Mouse (Mus musculus): ENCODE results near the gene Fgfr2. TPM values are rescaled to one million over a fixed set of nuclear protein-coding genes. Genes with fewer than 3 reads are reported as not detected.

The Fgfr2 gene
- polyA plus RNA-seq, 1 experiment from 2014 or later = 33.9 TPM

- Histone ChIP-seq H3K9ac (no peak overlapping the region), H3K27ac (no peak overlapping the region), H3K4me1 (replicated peaks) (peaks cover 8% of the 10 kb centered on the region; the same call in 1 of the 2 replicates), H3K9me3 (no peaks in the 10 kb centered on the region), H3K4me2 (no peak overlapping the region), H3K36me3 (no peaks in the 10 kb centered on the region), H3K27me3 (peaks cover 31% of the 10 kb centered on the region; the same call in 1 of the 2 replicates), H3K4me3 (no peak overlapping the region)
- WGBS = 97% methylated on average over 4 of the region's 4 CpGs
- ATAC-seq (ENCODE audit: low FRiP score) = no peak
Measured at GRCm38 (mm10) chr7:132608316-132609020, 514.7 kb downstream of the Fgfr2 start.

- no peak overlapping the region for H3K4me2 ChIP-seq
- no peak overlapping the region for H3K9ac ChIP-seq
- H3K27me3 ChIP-seq = peaks cover 54% of the 10 kb centered on the region
- H3K27ac ChIP-seq = no peak overlapping the region
- H3K36me3 ChIP-seq = no peaks in the 10 kb centered on the region
- ATAC-seq (ENCODE audit: low FRiP score) = no peak
- WGBS = 67% methylated on average over 5 of the region's 5 CpGs
- no peaks in the 10 kb centered on the region for H3K9me3 ChIP-seq
- H3K4me1 ChIP-seq (replicated peaks) = peaks cover 7% of the 10 kb centered on the region
- no peak overlapping the region for H3K4me3 ChIP-seq
Measured at GRCm38 (mm10) chr7:132605689-132606088, 517.5 kb downstream of the Fgfr2 start.

GRCm38 (mm10) chr7:132604720-132605119, 518.4 kb downstream of the Fgfr2 start:
- no peak overlapping the region for H3K4me3 ChIP-seq
- no peak overlapping the region for H3K27ac ChIP-seq
- H3K9ac ChIP-seq = no peak overlapping the region
- H3K9me3 ChIP-seq = no peaks in the 10 kb centered on the region
- no peaks in the 10 kb centered on the region for H3K36me3 ChIP-seq
- 84% methylated on average over 4 of the region's 4 CpGs for WGBS
- peaks cover 64% of the 10 kb centered on the region for H3K27me3 ChIP-seq
- H3K4me2 ChIP-seq = no peak overlapping the region
- peaks cover 12% of the 10 kb centered on the region for H3K4me1 ChIP-seq (replicated peaks)
- no peak for ATAC-seq (ENCODE audit: low FRiP score)

GRCm38 (mm10) chr7:132600926-132601325, 522.2 kb downstream of the Fgfr2 start:
- 7% methylated on average over 8 of the region's 8 CpGs for WGBS
- H3K27me3 ChIP-seq = peaks cover 89% of the 10 kb centered on the region

GRCm38 (mm10) chr7:132600026-132600425, 523.1 kb downstream of the Fgfr2 start:
- Histone ChIP-seq H3K27me3 (peaks cover 94% of the 10 kb centered on the region), H3K4me3 (peak overlapping the region; percentile 39), H3K4me2 (peak overlapping the region; percentile 67), H3K9ac (0 out of 2 replicates have a peak overlapping the region, but pooled peaks have one; percentile 43), H3K9me3 (no peaks in the 10 kb centered on the region), H3K36me3 (no peaks in the 10 kb centered on the region), H3K27ac (no peak overlapping the region), H3K4me1 (replicated peaks) (peaks cover 43% of the 10 kb centered on the region)
- no peak for ATAC-seq (ENCODE audit: low FRiP score)
- 1% methylated on average over 9 of the region's 9 CpGs for WGBS

More at GRCm38 (mm10) chr7:132600926-132601325, 522.2 kb downstream of the Fgfr2 start:
- no peak for ATAC-seq (ENCODE audit: low FRiP score)
- Histone ChIP-seq H3K4me1 (replicated peaks) (peaks cover 43% of the 10 kb centered on the region), H3K4me3 (no peak overlapping the region), H3K27ac (no peak overlapping the region), H3K9ac (no peak overlapping the region), H3K9me3 (no peaks in the 10 kb centered on the region), H3K4me2 (no peak overlapping the region), H3K36me3 (no peaks in the 10 kb centered on the region)

GRCm38 (mm10) chr7:132599071-132599975, 523.8 kb downstream of the Fgfr2 start, which contains the start of gene Nkx1-2:
Gene Nkx1-2 (minus strand): TSS chr7:132599637.
- Histone ChIP-seq H3K9me3 (no peaks in the 10 kb centered on the region), H3K9ac (peak within 1 kb of the TSS; percentile 43; the same call in 1 of the 2 replicates), H3K27ac (no peak within 1 kb of the TSS), H3K4me1 (replicated peaks) (peaks cover 43% of the 10 kb centered on the region), H3K27me3 (peaks cover 87% of the 10 kb centered on the region), H3K36me3 (no peaks in the 10 kb centered on the region), H3K4me2 (peak within 1 kb of the TSS; percentile 67), H3K4me3 (peak within 1 kb of the TSS; percentile 39)
- ATAC-seq (ENCODE audit: low FRiP score) = no peak; the same call in 1 of the 2 replicates
- WGBS = under 1% methylated on average over 43 of the region's 52 CpGs

- under 1% methylated on average over 60 of the region's 60 CpGs for whole genome bisulfite sequencing
Measured at GRCm38 (mm10) chr7:132597251-132598041, 525.7 kb downstream of the Fgfr2 start.

GRCm38 (mm10) chr7:132596557-132597250, 526.4 kb downstream of the Fgfr2 start:
- Histone ChIP-seq H3K36me3 (no peaks in the 10 kb centered on the region), H3K4me2 (peak overlapping the region; percentile 91), H3K27me3 (peaks cover 67% of the 10 kb centered on the region), H3K9me3 (no peaks in the 10 kb centered on the region), H3K4me1 (replicated peaks) (peaks cover 43% of the 10 kb centered on the region), H3K27ac (no peak overlapping the region), H3K9ac (peak overlapping the region; percentile 65), H3K4me3 (peak overlapping the region; percentile 49)
- ATAC-seq (ENCODE audit: low FRiP score) = no peak
- 11% methylated on average over 26 of the region's 26 CpGs for WGBS

More at GRCm38 (mm10) chr7:132597251-132598041, 525.7 kb downstream of the Fgfr2 start:
- H3K4me2 ChIP-seq = peak overlapping the region; percentile 91
- no peak for ATAC-seq (ENCODE audit: low FRiP score)
- peaks cover 43% of the 10 kb centered on the region for H3K4me1 ChIP-seq (replicated peaks)
- peak overlapping the region; percentile 65 for H3K9ac ChIP-seq
- H3K4me3 ChIP-seq = peak overlapping the region; percentile 49
- peaks cover 74% of the 10 kb centered on the region for H3K27me3 ChIP-seq
- H3K27ac ChIP-seq = no peak overlapping the region
- H3K9me3 ChIP-seq = no peaks in the 10 kb centered on the region
- no peaks in the 10 kb centered on the region for H3K36me3 ChIP-seq

- Histone ChIP-seq H3K9ac (no peak overlapping the region), H3K36me3 (no peaks in the 10 kb centered on the region), H3K4me1 (replicated peaks) (peaks cover 41% of the 10 kb centered on the region), H3K27ac (no peak overlapping the region), H3K4me2 (no peak overlapping the region), H3K4me3 (no peak overlapping the region), H3K9me3 (no peaks in the 10 kb centered on the region), H3K27me3 (peaks cover 58% of the 10 kb centered on the region)
- WGBS = 90% methylated on average over 3 of the region's 3 CpGs
- ATAC-seq (ENCODE audit: low FRiP score) = no peak
Measured at GRCm38 (mm10) chr7:132595787-132596186, 527.4 kb downstream of the Fgfr2 start.

GRCm38 (mm10) chr7:132594325-132594724, 528.8 kb downstream of the Fgfr2 start:
- Histone ChIP-seq H3K4me1 (replicated peaks) (peaks cover 26% of the 10 kb centered on the region), H3K4me2 (no peak overlapping the region), H3K36me3 (no peaks in the 10 kb centered on the region), H3K9ac (no peak overlapping the region), H3K27me3 (peaks cover 46% of the 10 kb centered on the region), H3K27ac (no peak overlapping the region), H3K4me3 (no peak overlapping the region), H3K9me3 (no peaks in the 10 kb centered on the region)
- WGBS = 92% methylated on average over 2 of the region's 2 CpGs
- no peak for ATAC-seq (ENCODE audit: low FRiP score)

- WGBS = 70% methylated on average over 2 of the region's 2 CpGs
- H3K9me3 ChIP-seq = no peaks in the 10 kb centered on the region
- ATAC-seq (ENCODE audit: low FRiP score) = no peak
Measured at GRCm38 (mm10) chr7:132593762-132594161, 529.4 kb downstream of the Fgfr2 start.

More at GRCm38 (mm10) chr7:132593762-132594161, 529.4 kb downstream of the Fgfr2 start:
- Histone ChIP-seq H3K27me3 (peaks cover 41% of the 10 kb centered on the region), H3K4me1 (replicated peaks) (peaks cover 21% of the 10 kb centered on the region), H3K27ac (no peak overlapping the region), H3K4me2 (no peak overlapping the region), H3K36me3 (no peaks in the 10 kb centered on the region), H3K9ac (no peak overlapping the region), H3K4me3 (no peak overlapping the region)
